ENCODE assay signal across 17 mouse cellular contexts in genomic region chr13:12376778-12377177, GRCm38 (mm10). TPM values are rescaled to one million over a fixed set of nuclear protein-coding genes. Genes with fewer than 3 reads are reported as not detected.
DNase-seq lines count a peak whose midpoint lies in the region; TF ChIP-seq lines count a peak whose summit lies in the region.
"Had no signal": no experiment of that assay in that cellular context is flagged by ENCODE, and none has a peak within 500 bp of the region (broad histone marks: within the 10 kb centered on the region; RNA-seq: fewer than 3 reads in every experiment).

No protein-coding gene starts in this region.

- no peaks in the 10 kb centered on the region for H3K79me2 ChIP-seq in myocyte (ENCODE audit: control insufficient read depth, insufficient read depth)

- H3K4me2 ChIP-seq in myocyte (ENCODE audit: low read depth), result no peak overlapping the region

- H3K36me3 ChIP-seq in myocyte (ENCODE audit: control insufficient read depth, insufficient read depth), result no peaks in the 10 kb centered on the region
- H3K36me3 ChIP-seq: G1E had no signal

- H3K4me3 ChIP-seq in myocyte, result no peak overlapping the region

- no peak for TF ChIP-seq POLR2A in myocyte (IDR thresholded peaks at IDR 0.05; ENCODE audit: insufficient read length, low read depth)

- H3K27me3 ChIP-seq in myocyte (ENCODE audit: control insufficient read depth, insufficient read depth, insufficient read length), result no peaks in the 10 kb centered on the region
- H3K27me3 ChIP-seq: CH12.LX had no signal

- peak; percentile 43 for DNase-seq in heart, adult 11 months
- DNase-seq in heart, adult 18-20 months, result no peak
- DNase-seq in urinary bladder, postnatal 10 days (ENCODE audit: low spot score), result no peak
- DNase-seq: adrenal gland, adult 2 months; adrenal gland, adult 8-10 months; adrenal gland, postnatal 10 days; adrenal gland, postnatal 14 days; adrenal gland, postnatal 25 days; adrenal gland, postnatal 36 days; B cell, adult 2 months; cerebellum, adult 11 months; cerebellum, adult 11-12 months; cerebellum, adult 18-20 months had no signal

- no peak overlapping the region for H3ac ChIP-seq in myocyte (ENCODE audit: control insufficient read depth, insufficient read length)

TF ChIP-seq in myocyte, 11 proteins besides CTCF, POLR2A, EP300 and RAD21:
- TF ChIP-seq MYOG (IDR thresholded peaks at IDR 0.05; ENCODE audit: control insufficient read depth in 1 of 3, insufficient read depth in 1 of 3, insufficient read length in 2 of 3, low read depth in 2 of 3), result peak in 2 of 3 experiments; percentile 54 to 61
- peak in 2 of 3 experiments; percentile 48 to 80 for TF ChIP-seq MYOD1 (IDR thresholded peaks at IDR 0.05; ENCODE audit: control insufficient read depth in 1 of 3, insufficient read length in 2 of 3, low read depth in 2 of 3)
- TF ChIP-seq CEBPB (IDR thresholded peaks at IDR 0.05; ENCODE audit: insufficient read depth, poor library complexity, severe bottlenecking), result no peak

RNA-seq across cellular contexts. Expression of gene Heatr1, which starts 18.0 kb away (rescaled TPM):
- 10 to 100 TPM; 15.8 to 16.4 TPM for total RNA-seq in heart, adult 18-20 months (2021)
- 23.6 TPM for polyA plus RNA-seq in myocyte (2012; fragmentation: generic; extraction: Trizol)

RNA-seq across cellular contexts. Expression of gene Actn2, which starts 36.2 kb away (rescaled TPM):
- 1,000 to 10,000 TPM; 1,714 to 1,786 TPM for total RNA-seq in heart, adult 18-20 months (2021)
- polyA plus RNA-seq in myocyte (2012; fragmentation: generic; extraction: Trizol), result 147 TPM
- total RNA-seq: CH12.LX, MEL had no signal
- polyA plus RNA-seq: G1E had no signal
